Mouse (Mus musculus): ENCODE data around the gene Ugt1a6a. TPM values are rescaled to one million over a fixed set of nuclear protein-coding genes. Genes with fewer than 3 reads are reported as not detected.
A peak's percentile ranks its signal among the peaks of the same experiment; 100 is the strongest.
"Not testable (repeated sequence)": the region's sequence is repeated elsewhere in the genome, so short reads cannot be mapped to it uniquely, and the experiment has no call there.

Ugt1a6a gene
- total RNA-seq, 2 experiments from 2014 or later = 2.3 to 9.2 TPM

DNA sequence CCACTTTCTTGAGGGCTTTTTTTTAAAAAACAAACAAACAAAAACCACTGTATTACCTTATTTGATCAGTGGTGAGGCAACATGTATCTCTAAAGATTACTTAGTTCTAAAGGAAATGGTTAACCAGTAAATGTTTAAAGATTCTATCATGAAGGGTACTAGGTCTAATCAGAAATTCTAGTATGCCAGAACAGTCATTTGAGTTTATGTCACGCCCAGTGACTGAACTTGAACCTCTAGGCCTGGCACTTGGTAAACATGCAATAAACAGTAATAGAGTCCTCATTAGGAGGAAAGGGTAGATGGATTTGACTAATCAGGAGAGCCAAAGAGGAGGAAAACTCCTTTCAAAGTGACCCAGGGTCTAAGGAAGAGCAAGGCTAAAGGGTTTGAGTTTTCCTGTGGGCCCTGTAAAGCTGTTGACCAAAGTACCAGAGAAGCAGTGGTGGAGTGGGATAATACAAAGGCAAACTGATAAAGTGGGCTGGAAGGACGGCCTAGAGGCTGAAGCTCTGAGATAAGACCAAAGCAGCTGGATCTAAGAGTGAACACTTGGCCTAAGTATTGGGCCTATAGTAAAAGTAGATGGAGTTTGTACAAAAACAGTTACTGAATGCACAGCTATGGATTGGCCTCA, 72.4 kb downstream of the Ugt1a6a start:
- no peak for ATAC-seq (replicated peaks; ENCODE audit: poor library complexity, severe bottlenecking)

DNA sequence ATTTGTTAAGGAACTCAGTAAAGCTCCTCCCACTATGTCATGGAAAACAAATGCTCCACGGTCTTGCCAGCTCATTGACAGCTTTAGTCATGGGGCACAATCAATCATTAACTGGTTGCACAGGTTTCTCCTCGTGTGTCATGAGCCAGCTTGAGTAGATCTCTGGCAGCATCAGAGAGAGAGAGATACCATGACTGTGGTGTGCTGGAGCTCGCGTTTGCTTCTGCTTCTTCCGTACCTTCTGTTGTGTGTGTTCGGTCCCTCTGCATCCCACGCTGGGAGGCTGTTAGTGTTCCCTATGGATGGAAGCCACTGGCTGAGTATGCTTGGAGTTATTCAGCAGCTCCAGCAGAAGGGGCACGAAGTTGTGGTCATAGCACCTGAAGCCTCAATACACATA, 77.2 kb downstream of the Ugt1a6a start, which contains the start of gene Ugt1a1:
Ugt1a1 (plus strand) TSS at position 148 of the 400 bp plus-strand sequence.
- 0 out of 2 replicates have a peak, but pooled peaks have one; percentile 5 for ATAC-seq (replicated peaks; ENCODE audit: poor library complexity, severe bottlenecking)

DNA sequence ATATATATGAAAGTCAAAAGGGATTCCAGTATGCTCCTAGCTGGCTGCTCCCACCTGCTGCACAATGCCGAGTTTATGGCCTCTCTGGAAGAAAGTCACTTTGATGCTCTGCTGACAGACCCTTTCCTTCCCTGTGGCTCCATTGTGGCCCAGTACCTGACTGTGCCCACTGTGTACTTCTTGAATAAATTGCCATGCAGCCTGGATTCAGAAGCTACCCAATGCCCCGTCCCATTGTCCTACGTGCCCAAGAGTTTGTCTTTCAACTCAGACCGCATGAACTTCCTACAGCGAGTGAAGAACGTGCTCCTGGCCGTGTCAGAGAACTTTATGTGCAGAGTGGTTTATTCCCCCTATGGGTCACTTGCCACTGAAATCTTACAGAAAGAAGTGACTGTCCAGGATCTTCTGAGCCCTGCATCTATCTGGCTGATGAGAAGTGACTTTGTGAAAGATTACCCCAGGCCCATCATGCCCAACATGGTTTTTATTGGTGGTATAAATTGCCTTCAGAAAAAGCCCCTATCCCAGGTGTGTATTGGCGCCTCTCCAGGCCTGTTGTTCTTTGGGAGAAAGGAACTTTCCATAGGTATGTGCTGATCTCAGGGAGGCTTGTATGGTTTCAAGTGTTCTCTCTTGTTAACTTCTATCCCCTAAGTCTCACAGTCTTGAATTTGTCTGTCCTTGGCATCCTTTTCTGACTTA, 77.9 kb downstream of the Ugt1a6a start:
- ATAC-seq (replicated peaks; ENCODE audit: poor library complexity, severe bottlenecking) = 0 out of 2 replicates have a peak, but pooled peaks have one; percentile 6

DNA sequence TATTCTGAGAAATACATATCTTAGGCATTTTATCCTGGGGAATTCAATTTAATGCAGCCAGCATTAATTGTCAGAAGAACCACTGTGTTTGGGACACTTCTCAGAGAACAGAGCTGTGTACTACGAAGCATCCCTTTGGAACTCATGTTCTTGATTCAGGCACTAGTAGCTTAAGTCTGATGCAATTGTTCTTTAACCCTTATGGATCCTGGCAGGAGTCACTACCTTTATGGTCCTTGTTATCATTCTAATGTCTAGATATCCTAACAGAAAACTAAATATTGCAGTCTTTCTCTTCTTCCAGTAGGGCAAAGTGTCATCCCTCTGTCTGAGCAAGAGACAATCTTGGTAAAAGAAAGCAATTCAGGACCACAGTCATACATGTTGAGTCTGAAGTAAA, 78.5 kb downstream of the Ugt1a6a start:
- ATAC-seq (replicated peaks; ENCODE audit: poor library complexity, severe bottlenecking) = no peak

DNA sequence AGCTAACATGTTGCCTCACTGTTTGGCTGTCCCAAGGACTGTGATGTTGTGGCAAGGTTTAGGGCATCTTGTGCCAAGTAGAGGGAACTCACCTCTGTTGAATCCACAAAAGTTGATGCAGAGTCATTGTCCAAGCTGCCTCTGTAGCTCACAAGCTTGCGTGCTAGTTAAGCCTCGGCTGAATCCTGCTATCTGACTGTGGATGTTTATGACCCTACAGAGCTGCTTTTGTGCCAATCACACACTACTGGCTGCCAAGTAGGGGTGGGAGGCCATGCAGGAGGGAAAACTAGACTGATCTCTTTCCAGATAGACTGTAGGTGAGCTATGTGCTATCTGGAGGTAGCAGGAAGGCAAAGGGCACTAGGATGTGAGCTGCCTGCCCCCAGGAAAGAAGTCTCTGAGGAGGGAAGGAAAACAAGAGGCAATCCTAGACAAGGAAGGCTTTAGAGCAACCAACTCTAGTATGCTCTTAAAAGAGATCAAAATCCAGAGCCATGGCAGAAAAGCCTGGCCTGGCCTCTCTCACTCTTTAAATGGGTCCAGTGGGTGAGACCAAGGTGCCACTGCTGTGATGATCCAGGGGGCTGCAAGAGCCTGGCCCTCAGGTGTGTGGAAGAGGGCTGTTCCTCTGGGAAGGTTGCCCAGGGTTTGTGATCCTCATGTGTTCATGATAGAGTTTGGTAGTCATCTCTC, 79.3 kb downstream of the Ugt1a6a start:
- ATAC-seq (replicated peaks; ENCODE audit: poor library complexity, severe bottlenecking) = peak; percentile 10; the same call in 1 of the 2 replicates

DNA sequence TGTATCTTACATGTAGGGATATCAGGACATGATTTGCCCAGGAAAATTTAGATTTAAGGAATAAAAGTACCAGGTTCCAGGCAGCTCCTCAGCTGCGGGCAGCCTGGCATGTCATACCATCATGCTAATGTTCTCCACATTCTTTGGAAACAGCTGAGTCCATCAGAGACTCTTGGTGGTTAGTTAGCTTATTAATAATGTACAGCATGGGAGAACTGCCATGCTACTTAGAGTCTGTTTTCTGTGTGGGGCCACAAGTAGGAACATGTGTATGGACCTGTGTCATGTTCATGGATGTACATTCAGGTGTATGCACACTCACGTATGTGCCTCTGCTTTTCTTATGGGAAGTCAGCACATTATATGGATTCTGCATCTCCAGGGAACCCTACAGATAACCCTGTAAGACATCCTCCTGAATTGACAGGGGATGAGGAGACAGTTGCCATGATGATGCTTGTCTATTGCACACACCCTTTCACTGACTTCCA, 79.9 kb downstream of the Ugt1a6a start:
- no peak for ATAC-seq (replicated peaks; ENCODE audit: poor library complexity, severe bottlenecking)

DNA sequence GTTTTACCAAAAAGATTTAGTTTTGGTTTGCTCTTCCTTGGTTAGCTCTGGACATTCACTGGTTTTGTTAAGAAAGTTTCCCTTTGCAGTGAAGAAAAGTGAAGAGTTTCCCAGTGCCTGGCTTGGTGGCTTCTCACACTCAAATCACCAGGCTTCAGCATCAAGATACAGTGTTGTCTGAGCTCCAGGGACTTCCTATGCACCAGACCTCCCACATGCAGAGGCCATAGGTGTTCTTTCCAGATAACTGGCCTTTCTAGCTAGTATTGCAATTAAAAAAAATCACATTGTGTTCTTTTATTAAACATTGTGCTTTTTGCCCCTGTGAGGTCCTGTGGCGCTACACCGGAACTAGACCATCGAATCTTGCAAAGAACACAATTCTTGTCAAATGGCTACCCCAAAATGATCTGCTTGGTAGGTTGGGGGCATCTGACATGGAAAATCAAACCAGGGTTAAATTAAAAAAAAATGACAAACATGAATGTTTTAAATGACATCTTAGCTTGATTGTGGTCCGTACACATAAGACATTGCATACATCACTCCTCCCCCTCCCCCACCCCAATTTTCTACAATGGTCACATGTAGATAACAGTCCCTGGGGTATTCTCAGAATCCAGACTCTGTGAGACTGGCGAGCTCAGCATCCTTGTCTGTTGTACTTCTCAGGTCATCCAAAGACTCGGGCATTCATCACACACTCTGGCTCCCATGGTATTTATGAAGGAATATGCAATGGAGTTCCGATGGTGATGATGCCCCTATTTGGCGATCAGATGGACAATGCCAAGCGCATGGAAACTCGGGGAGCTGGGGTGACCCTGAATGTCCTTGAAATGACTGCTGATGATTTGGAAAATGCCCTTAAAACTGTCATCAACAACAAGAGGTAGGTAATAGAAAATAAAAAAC, 81.1 kb downstream of the Ugt1a6a start:
- no peak for ATAC-seq (replicated peaks; ENCODE audit: poor library complexity, severe bottlenecking)

DNA sequence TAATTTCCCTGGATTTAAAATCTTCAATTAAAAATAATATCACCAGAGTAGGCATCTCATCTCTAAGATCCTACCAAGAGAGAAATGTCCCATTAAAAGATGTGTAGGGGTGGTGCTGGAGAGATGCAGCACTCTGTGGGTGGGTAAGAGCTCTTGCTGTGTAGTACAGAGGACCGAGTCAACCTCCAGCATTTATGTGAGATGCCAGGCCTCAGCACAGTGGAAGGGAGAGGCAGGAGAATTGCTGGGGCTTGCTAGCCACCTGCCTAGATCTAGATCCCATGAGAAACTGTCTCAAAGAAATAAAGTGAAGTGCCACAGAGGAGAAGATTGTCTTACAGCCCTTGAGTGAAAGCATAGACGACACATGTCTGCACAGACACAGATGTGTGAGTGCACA, 81.9 kb downstream of the Ugt1a6a start:
- ATAC-seq (replicated peaks; ENCODE audit: poor library complexity, severe bottlenecking) = no peak

DNA sequence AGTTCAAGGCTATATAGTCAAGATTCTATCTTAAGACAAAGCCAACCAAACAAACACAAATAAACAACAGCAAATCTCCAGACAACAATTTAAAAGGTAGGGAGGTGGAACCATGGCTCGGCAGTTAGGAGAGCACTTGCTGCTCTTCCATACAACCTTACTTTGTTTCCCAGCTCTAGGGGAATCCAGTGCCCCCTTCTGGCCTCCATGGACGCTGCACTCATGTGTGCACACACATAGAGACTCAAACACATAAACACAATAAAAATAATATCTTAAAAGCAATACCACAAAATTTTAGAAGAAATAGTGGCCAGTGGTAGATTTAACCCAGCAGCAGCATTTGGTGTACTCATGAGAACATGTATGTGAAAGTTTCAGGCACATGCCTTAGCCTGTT, 82.5 kb downstream of the Ugt1a6a start:
- ATAC-seq (replicated peaks; ENCODE audit: poor library complexity, severe bottlenecking) = no peak

DNA sequence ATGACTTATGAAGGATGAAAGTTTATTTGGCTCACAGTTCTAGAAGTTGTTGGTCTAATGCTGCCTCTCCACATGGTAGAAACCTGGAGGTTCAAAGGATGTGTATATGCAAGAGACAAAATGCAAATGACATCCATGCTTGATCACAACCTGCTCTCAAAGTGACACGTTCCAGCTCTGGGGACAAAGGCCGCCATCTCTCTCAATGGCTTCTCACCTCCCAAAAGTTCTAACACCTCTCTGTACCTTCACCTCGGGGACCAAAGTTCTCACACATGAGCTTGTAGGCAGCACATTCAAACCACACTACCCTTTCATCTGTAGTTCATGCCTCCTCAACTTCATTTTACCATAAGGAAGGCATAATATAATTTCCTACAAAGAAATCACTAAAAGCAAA, 83.0 kb downstream of the Ugt1a6a start:
- ATAC-seq (replicated peaks; ENCODE audit: poor library complexity, severe bottlenecking) = no peak

DNA sequence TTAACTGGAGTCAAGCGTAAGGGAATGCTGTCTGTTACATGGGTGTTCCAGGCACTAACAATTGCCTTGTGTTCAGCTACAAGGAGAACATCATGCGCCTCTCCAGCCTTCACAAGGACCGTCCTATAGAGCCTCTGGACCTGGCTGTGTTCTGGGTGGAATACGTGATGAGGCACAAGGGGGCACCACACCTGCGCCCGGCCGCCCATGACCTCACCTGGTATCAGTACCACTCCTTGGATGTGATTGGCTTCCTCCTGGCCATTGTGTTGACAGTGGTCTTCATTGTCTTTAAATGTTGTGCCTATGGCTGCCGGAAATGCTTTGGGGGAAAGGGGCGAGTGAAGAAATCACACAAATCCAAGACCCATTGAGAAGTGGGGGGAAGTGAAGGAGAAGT, 83.4 kb downstream of the Ugt1a6a start:
- ATAC-seq (replicated peaks; ENCODE audit: poor library complexity, severe bottlenecking) = no peak

DNA sequence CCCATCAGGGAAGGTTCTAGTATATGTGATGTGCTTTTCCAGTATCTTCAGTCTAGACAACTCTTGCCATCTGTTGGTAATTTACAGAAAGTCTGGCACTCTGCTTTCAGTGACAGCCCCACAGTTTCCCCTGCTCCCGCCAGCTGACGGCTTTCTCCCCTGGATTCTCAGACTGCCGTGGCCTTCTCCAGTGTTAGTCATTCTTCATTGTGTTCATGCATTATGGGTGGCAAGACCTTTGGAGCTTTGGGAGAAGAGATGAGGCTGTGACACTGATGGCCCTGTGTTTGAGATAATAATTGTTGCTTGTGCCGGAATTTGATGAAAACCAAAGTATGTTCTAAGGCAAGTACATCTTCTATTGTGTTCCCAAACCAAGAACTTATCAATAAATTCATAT, 84.0 kb downstream of the Ugt1a6a start:
- ATAC-seq (replicated peaks; ENCODE audit: poor library complexity, severe bottlenecking) = no peak

DNA sequence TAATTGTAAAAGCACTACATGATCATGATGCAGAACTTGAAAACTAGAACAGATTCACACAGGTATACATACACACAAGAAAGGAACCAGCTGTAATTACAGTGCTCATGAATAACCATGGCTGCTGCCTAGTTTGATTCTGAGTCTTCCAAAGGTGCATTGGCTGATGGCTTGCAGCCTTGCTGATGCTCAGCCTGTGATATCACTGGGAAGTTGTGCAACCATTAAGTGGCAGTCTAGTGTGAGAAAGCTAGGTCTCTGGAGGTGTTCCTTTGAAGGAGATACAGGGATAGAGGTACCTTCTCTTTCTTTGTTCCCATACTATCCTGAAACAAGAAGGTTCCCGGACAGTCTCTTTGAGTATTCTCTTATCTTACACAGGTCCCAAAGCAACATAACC, 84.4 kb downstream of the Ugt1a6a start:
- ATAC-seq (replicated peaks; ENCODE audit: poor library complexity, severe bottlenecking) = no peak

DNA sequence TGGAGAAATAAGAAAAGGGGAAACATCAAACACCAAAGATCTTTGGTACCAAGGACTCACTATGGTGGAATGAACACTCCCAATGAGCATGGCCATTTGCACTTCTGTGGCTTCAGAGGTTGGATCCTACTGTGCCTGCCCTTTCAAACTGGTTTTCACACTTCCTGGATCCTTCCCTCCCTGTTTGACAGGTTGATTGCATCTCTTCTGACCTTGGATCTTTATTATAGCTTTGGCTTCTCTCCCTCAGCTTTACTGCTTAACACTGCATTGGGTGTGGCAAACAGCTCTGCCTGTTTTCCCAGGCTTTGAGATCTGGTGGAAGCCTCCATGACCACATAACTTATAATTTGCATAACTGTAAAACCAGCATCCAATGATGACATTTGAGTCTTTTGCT, 85.7 kb downstream of the Ugt1a6a start:
- no peak for ATAC-seq (replicated peaks; ENCODE audit: poor library complexity, severe bottlenecking)

DNA sequence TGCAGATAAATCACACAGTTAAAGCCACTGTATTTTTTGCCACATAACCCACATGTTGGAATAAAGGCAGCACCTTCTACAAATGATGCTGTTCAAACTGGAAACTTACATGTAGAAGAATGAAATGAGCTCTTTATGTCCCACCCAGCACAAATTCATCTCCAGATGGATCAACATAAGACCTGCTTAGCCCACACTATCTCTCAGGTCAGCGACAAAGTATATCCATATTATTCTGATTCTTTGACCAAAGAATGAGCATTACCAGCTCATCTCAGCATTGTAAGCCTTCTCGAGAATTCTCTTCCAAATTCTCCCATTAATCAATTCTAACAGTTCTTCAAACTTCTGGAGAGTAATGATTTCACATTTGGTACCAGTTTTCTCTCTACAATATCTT, 87.6 kb downstream of the Ugt1a6a start:
- ATAC-seq (replicated peaks; ENCODE audit: poor library complexity, severe bottlenecking) = no peak

DNA sequence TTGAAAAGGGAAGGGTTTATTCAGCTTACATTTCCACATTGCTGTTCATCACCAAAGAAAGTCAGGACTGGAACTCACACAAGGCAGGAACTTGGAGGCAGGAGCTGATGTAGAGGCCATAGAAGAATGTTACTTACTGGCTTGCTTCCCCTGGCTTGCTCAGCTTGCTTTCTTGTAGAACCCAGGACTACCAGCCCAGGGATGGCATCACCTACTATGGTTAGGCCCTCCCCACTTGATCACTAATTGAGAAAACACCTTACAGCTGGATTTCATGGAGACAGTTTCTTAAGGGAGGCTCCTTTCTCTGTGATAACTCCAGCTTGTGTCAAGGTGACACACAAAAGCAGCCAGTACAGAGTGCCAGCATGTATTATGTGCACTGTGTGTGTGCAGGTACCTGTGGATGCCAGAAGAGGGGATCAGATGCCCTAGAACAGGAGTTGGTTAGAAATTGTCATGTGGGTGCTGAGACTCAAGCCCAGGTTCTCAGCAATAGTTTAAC, 88.5 kb downstream of the Ugt1a6a start:
- not testable (repeated sequence) for ATAC-seq (replicated peaks; ENCODE audit: poor library complexity, severe bottlenecking)

DNA sequence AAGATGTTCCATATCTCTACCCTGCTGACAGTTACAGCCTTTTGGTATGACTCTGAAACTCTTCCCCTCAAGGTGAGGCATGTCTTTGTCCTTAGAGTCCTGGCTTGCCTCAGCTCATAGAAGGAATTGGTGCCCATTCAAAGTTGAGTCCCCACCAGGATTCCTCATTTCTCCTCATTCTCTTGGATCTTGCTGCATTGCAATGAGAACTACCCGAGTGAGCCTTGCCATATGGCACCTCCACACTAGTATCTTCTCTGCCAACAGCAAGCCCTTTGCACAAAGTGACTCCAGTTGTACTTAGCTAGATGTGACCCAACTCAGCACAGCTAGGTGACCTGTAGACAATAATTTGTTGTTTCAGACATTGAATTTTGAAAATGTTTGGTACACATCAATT, 89.0 kb downstream of the Ugt1a6a start:
- no peak for ATAC-seq (replicated peaks; ENCODE audit: poor library complexity, severe bottlenecking)

DNA sequence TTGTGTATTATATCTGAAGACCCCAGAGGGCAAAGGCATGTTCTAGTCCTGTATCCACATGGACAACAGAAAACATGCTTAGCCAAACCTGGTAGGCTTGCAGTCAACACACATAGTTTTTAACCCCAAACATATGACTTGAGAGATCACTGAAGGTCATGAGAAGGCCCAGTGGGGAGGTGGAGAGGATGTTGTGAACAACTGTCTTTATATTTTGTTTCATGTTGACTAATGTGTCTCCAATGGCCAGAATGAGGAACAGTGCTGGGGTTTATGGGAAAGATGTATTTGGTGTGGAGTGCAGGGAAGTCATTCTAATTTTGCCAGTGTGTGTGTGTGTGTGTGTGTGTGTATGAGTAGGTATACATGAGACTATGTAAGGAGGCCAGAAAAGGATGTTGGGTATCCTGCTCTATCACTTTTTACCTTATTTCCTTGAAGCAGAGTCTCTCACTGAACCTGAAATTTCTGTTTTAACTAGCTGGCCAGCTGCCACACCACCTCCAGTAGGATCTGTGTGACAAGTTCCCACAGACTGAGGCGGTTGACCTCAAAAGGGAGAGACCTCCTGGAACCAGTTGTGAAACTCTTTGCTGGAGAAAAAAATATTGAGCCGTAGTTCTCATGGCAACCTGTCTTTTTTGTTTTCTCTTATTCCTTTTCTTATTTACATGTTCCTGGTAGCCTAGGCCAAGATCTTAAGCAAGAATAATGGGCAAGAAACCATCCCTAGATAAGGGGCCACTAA, 89.6 kb downstream of the Ugt1a6a start:
- ATAC-seq (replicated peaks; ENCODE audit: poor library complexity, severe bottlenecking) = no peak

DNA sequence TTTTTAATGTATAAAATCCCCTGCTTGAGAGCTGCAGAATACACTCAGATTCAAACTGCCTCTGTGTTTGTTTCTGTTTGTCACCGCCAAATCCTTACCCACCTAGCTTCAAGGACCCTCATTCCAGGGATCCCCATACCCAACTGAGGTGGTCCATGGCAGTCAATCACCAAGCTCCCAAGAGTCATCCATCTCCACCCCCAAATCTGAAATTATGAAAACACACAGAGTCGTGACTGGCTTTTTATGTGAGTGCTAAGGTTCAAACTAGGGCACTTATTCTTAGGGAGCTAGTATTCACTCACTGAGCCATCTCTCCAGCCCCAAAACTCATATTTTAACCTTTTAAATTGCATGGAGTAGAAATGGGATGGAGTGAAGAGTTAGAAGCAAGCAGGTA, 90.7 kb downstream of the Ugt1a6a start:
- ATAC-seq (replicated peaks; ENCODE audit: poor library complexity, severe bottlenecking) = not testable (repeated sequence)
